Mouse (Mus musculus) left cerebral cortex, postnatal 36 days (tissue): ENCODE data around the gene Cenpm. TPM values are rescaled to one million over a fixed set of nuclear protein-coding genes. Genes with fewer than 3 reads are reported as not detected.

Experiments
- microRNA-seq: library from miRNA; unstranded; fragments of <30 nt; microRNA quantifications from one replicate; pipeline ENCODE4 v1.2.0, GENCODE M21; 2022
- total RNA-seq, 2 experiments: library from RNA; stranded (reverse); gene quantifications; 2 replicates each; pipeline ENCODE4 v1.2.3; 2021

Cenpm gene
- total RNA-seq, 2 experiments from 2014 or later, result 3.1 to 4.1 TPM

Small RNA genes within 50 kb of the gene (microRNA-seq; reads per million reads assigned to microRNA genes)
- gene Mir33, result 18.0 reads per million, percentile 38 among the genes with 10 or more reads in this experiment

Other genes starting within 250 kb of the Cenpm start
- gene Desi1, start 210.9 kb downstream of the Cenpm start, total RNA-seq, result 100 to 1,000 TPM; 103 to 118 TPM
- gene Snu13, start 197.2 kb downstream of the Cenpm start, total RNA-seq, result 100 to 1,000 TPM; 102 to 107 TPM
- gene 4930407I10Rik, start 185.6 kb downstream of the Cenpm start, total RNA-seq, result not detected
- 1 to 10 TPM; 3.4 to 3.6 TPM for gene Mei1, start 174.8 kb downstream of the Cenpm start, total RNA-seq
- 10 to 100 TPM in 1 of 2 experiments, 1 to 10 TPM in 1; 9.5 to 14.2 TPM for gene Ccdc134, start 116.8 kb downstream of the Cenpm start, total RNA-seq
- 100 to 1,000 TPM; 183 to 198 TPM for gene Srebf2, start 97.6 kb downstream of the Cenpm start, total RNA-seq
- 1 to 10 TPM; 3.6 to 4.7 TPM for gene Shisa8, start 31.9 kb downstream of the Cenpm start, total RNA-seq
- gene Tnfrsf13c, start 20.4 kb downstream of the Cenpm start, total RNA-seq, result 1 to 10 TPM in 1 of 2 experiments, under 1 TPM in 1; 0.22 to 1.1 TPM
- gene 1500009C09Rik, start 7.6 kb upstream of the Cenpm start, total RNA-seq, result 100 to 1,000 TPM in 1 of 2 experiments, 10 to 100 TPM in 1; 97.8 to 105 TPM
- 100 to 1,000 TPM; 503 to 533 TPM for gene Sept3, start 30.1 kb upstream of the Cenpm start, total RNA-seq
- gene Wbp2nl, start 54.2 kb upstream of the Cenpm start, total RNA-seq, result not detected
- 10 to 100 TPM; 35.9 to 39.3 TPM for gene Naga, start 94.2 kb upstream of the Cenpm start, total RNA-seq
- gene Pheta2, start 94.2 kb upstream of the Cenpm start, total RNA-seq, result 1 to 10 TPM in 1 of 2 experiments, under 1 TPM in 1; 0.57 to 1.4 TPM
- 100 to 1,000 TPM; 127 to 144 TPM for gene Smdt1, start 94.2 kb upstream of the Cenpm start, total RNA-seq
- 100 to 1,000 TPM; 198 to 199 TPM for gene Ndufa6, start 109.6 kb upstream of the Cenpm start, total RNA-seq
- 10 to 100 TPM; 27.6 to 32.4 TPM for gene Cyp2d22, start 135.5 kb upstream of the Cenpm start, total RNA-seq
- under 1 TPM in 1 of 2 experiments, not detected in 1; 0.27 TPM for gene Cyp2d11, start 149.3 kb upstream of the Cenpm start, total RNA-seq
- not detected for gene Cyp2d10, start 162.4 kb upstream of the Cenpm start, total RNA-seq
- not detected for gene Cyp2d9, start 188.7 kb upstream of the Cenpm start, total RNA-seq